Mouse (Mus musculus) layer of hippocampus, adult 8-10 months (tissue): ENCODE measurements around the gene Kin. TPM values are rescaled to one million over a fixed set of nuclear protein-coding genes. Genes with fewer than 3 reads are reported as not detected.

ENCODE experiments used
- DNase-seq, 2 experiments: peaks; one replicate each; pipeline ENCODE4 v3.0.0; 2022; ENCODE audit warnings: low spot score in 2 of 2
- total RNA-seq, 4 experiments: library from RNA; stranded (reverse); gene quantifications; 2 replicates each; pipeline ENCODE4 v1.2.4; 2022

Kin gene
- total RNA-seq, 4 experiments from 2014 or later = 11.4 to 14.1 (median 13.4) TPM

GRCm38 (mm10) chr2:10108535-10109189 is 28.3 kb downstream of the Kin start:
- DNase-seq = no peak

- DNase-seq = no peak
Observed at GRCm38 (mm10) chr2:10118751-10119150, 38.4 kb downstream of the Kin start.

GRCm38 (mm10) chr2:10119276-10119675 is 38.9 kb downstream of the Kin start:
- no peak for DNase-seq

GRCm38 (mm10) chr2:10121826-10122225 is 41.4 kb downstream of the Kin start:
- no peak for DNase-seq

- DNase-seq = no peak
Observed at GRCm38 (mm10) chr2:10126122-10126521, 45.7 kb downstream of the Kin start.

GRCm38 (mm10) chr2:10127471-10127870 is 47.1 kb downstream of the Kin start:
- no peak for DNase-seq

- DNase-seq = no peak
Observed at GRCm38 (mm10) chr2:10128571-10128970, 48.2 kb downstream of the Kin start.

GRCm38 (mm10) chr2:10130341-10130990 is 50.1 kb downstream of the Kin start:
- no peak for DNase-seq

- no peak for DNase-seq
Observed at GRCm38 (mm10) chr2:10131296-10131695, 50.9 kb downstream of the Kin start, which contains the start of gene Itih2. Itih2 (minus strand) TSS chr2:10131396.

GRCm38 (mm10) chr2:10132128-10132527 is 51.7 kb downstream of the Kin start:
- DNase-seq = no peak

- DNase-seq = no peak
Observed at GRCm38 (mm10) chr2:10133941-10134340, 53.5 kb downstream of the Kin start.

- no peak for DNase-seq
Observed at GRCm38 (mm10) chr2:10137320-10137719, 56.9 kb downstream of the Kin start.

GRCm38 (mm10) chr2:10140456-10140855 is 60.1 kb downstream of the Kin start:
- DNase-seq = no peak

Other genes starting within 250 kb of the Kin start
- not detected for gene 4930412O13Rik, start 199.3 kb upstream of the Kin start, total RNA-seq
- gene 9230102O04Rik, start 191.1 kb upstream of the Kin start, total RNA-seq = not detected
- under 1 TPM in 2 of 4 experiments, not detected in 2; 0.09 to 0.47 TPM for gene Gata3, start 190.6 kb upstream of the Kin start, total RNA-seq
- gene Taf3, start 32.0 kb upstream of the Kin start, total RNA-seq = 10 to 100 TPM; 13.1 to 16.2 (median 14.9) TPM
- 100 to 1,000 TPM; 236 to 253 (median 249) TPM for gene Atp5c1, start 83 bp upstream of the Kin start, total RNA-seq
- 1 to 10 TPM; 1.6 to 2.7 (median 2.1) TPM for gene Itih2, start 50.8 kb downstream of the Kin start, total RNA-seq
- gene Itih5, start 73.0 kb downstream of the Kin start, total RNA-seq = 10 to 100 TPM; 12.7 to 14.1 (median 13.4) TPM